ENCODE assay signal across 8 mouse cellular contexts in genomic region chr3:60499718-60500450, GRCm38 (mm10). TPM values are rescaled to one million over a fixed set of nuclear protein-coding genes. Genes with fewer than 3 reads are reported as not detected.
DNase-seq lines count a peak whose midpoint lies in the region; ATAC-seq and TF ChIP-seq lines count a peak whose summit lies in the region.

No protein-coding gene starts in this region.

- H3K27me3 ChIP-seq in E14TG2a.4 (ENCODE audit: insufficient read depth, low read length) = peaks cover 25% of the 10 kb centered on the region
- no peaks in the 10 kb centered on the region for H3K27me3 ChIP-seq in forebrain, embryonic 11.5 days (ENCODE audit: control insufficient read depth, insufficient read depth, low read length)
- H3K27me3 ChIP-seq in neural tube, embryonic 15.5 days (replicated peaks) = no peaks in the 10 kb centered on the region

- H3K4me3 ChIP-seq in E14TG2a.4 (replicated peaks; ENCODE audit: low read length) = peak overlapping the region; percentile 84; the same call in 1 of the 2 replicates
- peak overlapping the region; percentile 72 for H3K4me3 ChIP-seq in forebrain, embryonic 11.5 days (ENCODE audit: low read depth, low read length)
- peak overlapping the region; percentile 85 for H3K4me3 ChIP-seq in neural tube, embryonic 15.5 days (replicated peaks)

- H3K4me1 ChIP-seq in E14TG2a.4 (replicated peaks; ENCODE audit: low read depth, low read length) = peaks cover 17% of the 10 kb centered on the region
- peaks cover 6% of the 10 kb centered on the region; the same call in 1 of the 2 replicates for H3K4me1 ChIP-seq in forebrain, embryonic 11.5 days (replicated peaks; ENCODE audit: control insufficient read depth, insufficient read depth, low read length)
- peaks cover 37% of the 10 kb centered on the region for H3K4me1 ChIP-seq in neural tube, embryonic 15.5 days

- 45% methylated on average over 7 of the region's 7 CpGs for WGBS in forebrain, embryonic 11.5 days
- WGBS in neural tube, embryonic 15.5 days = 52% methylated on average over 7 of the region's 7 CpGs

- no peak for TF ChIP-seq CTCF in E14TG2a.4 (conservative IDR thresholded peaks at IDR 0.05; ENCODE audit: low read length)

- DNase-seq in 3134 (ENCODE audit: extremely low read depth, insufficient read length, low spot score) = peak; percentile 43
- no peak for DNase-seq in forebrain, embryonic 11.5 days (ENCODE audit: low spot score)
- DNase-seq in kidney, postnatal 14 days = peak; percentile 53
- DNase-seq in lung, postnatal 25 days (ENCODE audit: low spot score) = no peak
- no peak for DNase-seq in B cell, adult 2 months

- no peaks in the 10 kb centered on the region for H3K9me3 ChIP-seq in E14TG2a.4 (ENCODE audit: low read length)
- H3K9me3 ChIP-seq in forebrain, embryonic 11.5 days (ENCODE audit: control insufficient read depth, low read length) = no peaks in the 10 kb centered on the region
- H3K9me3 ChIP-seq in neural tube, embryonic 15.5 days (replicated peaks) = no peaks in the 10 kb centered on the region

- peak overlapping the region; percentile 70 for H3K4me2 ChIP-seq in forebrain, embryonic 11.5 days (ENCODE audit: low read depth, low read length, severe bottlenecking)
- peak overlapping the region; percentile 77 for H3K4me2 ChIP-seq in neural tube, embryonic 15.5 days

- H3K36me3 ChIP-seq in E14TG2a.4 (ENCODE audit: insufficient read depth, low read length) = no peaks in the 10 kb centered on the region
- no peaks in the 10 kb centered on the region for H3K36me3 ChIP-seq in forebrain, embryonic 11.5 days (ENCODE audit: control insufficient read depth, insufficient read depth, low read length)
- H3K36me3 ChIP-seq in neural tube, embryonic 15.5 days = no peaks in the 10 kb centered on the region

- no peak overlapping the region for H3K27ac ChIP-seq in forebrain, embryonic 11.5 days (ENCODE audit: low read depth, low read length)
- H3K27ac ChIP-seq in neural tube, embryonic 15.5 days (replicated peaks) = peak overlapping the region; percentile 95; the same call in 1 of the 2 replicates

- peak overlapping the region; percentile 91 for H3K9ac ChIP-seq in forebrain, embryonic 11.5 days (ENCODE audit: low read length)
- H3K9ac ChIP-seq in neural tube, embryonic 15.5 days (replicated peaks) = peak overlapping the region; percentile 88; the same call in 1 of the 2 replicates

- ATAC-seq in forebrain, embryonic 11.5 days (replicated peaks; ENCODE audit: low FRiP score) = peak; percentile 13
- no peak for ATAC-seq in neural tube, embryonic 15.5 days (ENCODE audit: low FRiP score)
- no peak for ATAC-seq in frontal cortex, adult (ENCODE audit: low TSS enrichment)

RNA-seq across cellular contexts. Expression of gene Mbnl1, which starts 27.3 kb away (rescaled TPM):
- 40.8 and 46.8 TPM in 2 replicates for polyA plus RNA-seq in forebrain, embryonic 11.5 days (2014; fragmentation: Nextera tagmentation; extraction: Ambion mirVana)
- 48.7 and 79.3 TPM in 2 replicates for polyA plus RNA-seq in neural tube, embryonic 15.5 days (2015; fragmentation: Nextera tagmentation; extraction: Ambion mirVana)

Comparison
In these comparisons a context has a peak if more than half of its experiments do, and no peak if none do; other contexts are left out.
1. DNase-seq: peak in 3134 (single experiment) and kidney, postnatal 14 days (single experiment); none in forebrain, embryonic 11.5 days (single experiment), lung, postnatal 25 days (single experiment) and B cell, adult 2 months (0 of 2).
2. Peak in every context shown above with its lines, with median percentiles within 50 percentile points of each other: H3K4me3 ChIP-seq.